Mouse (Mus musculus) heart, embryonic 11.5 days (tissue): ENCODE data around the gene BC048671. TPM values are rescaled to one million over a fixed set of nuclear protein-coding genes. Genes with fewer than 3 reads are reported as not detected.

Experiments used
- ATAC-seq: fragments of 200-750 bp; cut with Nextera tagmentation; replicated peaks from 2 replicates; pipeline ENCODE4 v1.8.0; 2017; ENCODE audit warnings: moderate library complexity; ENCODE audit not compliant: insufficient number of reproducible peaks, low FRiP score, low TSS enrichment
- H3K27ac ChIP-seq: fragments of 300-500 bp; sonication (generic); 2 replicates; pipeline ENCODE4 v1.5.1; 2014; ENCODE audit warnings: mild to moderate bottlenecking, low read depth, low read length
- H3K27me3 ChIP-seq: fragments of 300-500 bp; sonication (generic); 2 replicates; pipeline ENCODE4 v1.6.1; 2014; ENCODE audit warnings: mild to moderate bottlenecking, low read length, mixed read lengths; ENCODE audit not compliant: control insufficient read depth, insufficient read depth
- H3K36me3 ChIP-seq: fragments of 300-500 bp; sonication (generic); 2 replicates; pipeline ENCODE4 v1.6.1; 2014; ENCODE audit warnings: mild to moderate bottlenecking, low read length, moderate library complexity, mixed read lengths; ENCODE audit not compliant: control insufficient read depth, insufficient read depth
- H3K4me1 ChIP-seq: fragments of 300-500 bp; sonication (generic); 2 replicates; pipeline ENCODE4 v1.6.1; 2014; ENCODE audit warnings: low read length; ENCODE audit not compliant: control insufficient read depth, insufficient read depth
- H3K4me2 ChIP-seq: fragments of 300-500 bp; sonication (generic); 2 replicates; pipeline ENCODE4 v1.6.1; 2014; ENCODE audit warnings: mild to moderate bottlenecking, moderate library complexity
- H3K4me3 ChIP-seq: fragments of 300-500 bp; sonication (generic); 2 replicates; pipeline ENCODE4 v1.5.1; 2014; ENCODE audit warnings: low read depth, low read length
- H3K9ac ChIP-seq: fragments of 300-500 bp; sonication (generic); 2 replicates; pipeline ENCODE4 v1.6.1; 2014; ENCODE audit warnings: mild to moderate bottlenecking, low read depth, low read length, moderate library complexity
- H3K9me3 ChIP-seq: fragments of 300-500 bp; sonication (generic); replicated peaks from 2 replicates; pipeline ENCODE4 v1.6.1; 2016; ENCODE audit warnings: low read length; ENCODE audit not compliant: control insufficient read depth
- WGBS: fragments of 180-500 bp; shearing (Covaris S2); extraction: QIAGEN DNeasy Blood & Tissue Kit; methylation state at CpG from one replicate; pipeline ENCODE4 v1.1.7; 2014; ENCODE audit not compliant: insufficient replicate concordance; 5-methylcytosine and 5-hydroxymethylcytosine counted together
- polyA plus RNA-seq: library from polyadenylated mRNA; unstranded; fragments of >200 nt; fragmentation: Nextera tagmentation; extraction: Ambion mirVana; gene quantifications from 2 replicates; pipeline ENCODE4 v1.2.1, GENCODE M21; 2014

Gene BC048671
- polyA plus RNA-seq, 1 experiment from 2014 or later, result not detected

DNA sequence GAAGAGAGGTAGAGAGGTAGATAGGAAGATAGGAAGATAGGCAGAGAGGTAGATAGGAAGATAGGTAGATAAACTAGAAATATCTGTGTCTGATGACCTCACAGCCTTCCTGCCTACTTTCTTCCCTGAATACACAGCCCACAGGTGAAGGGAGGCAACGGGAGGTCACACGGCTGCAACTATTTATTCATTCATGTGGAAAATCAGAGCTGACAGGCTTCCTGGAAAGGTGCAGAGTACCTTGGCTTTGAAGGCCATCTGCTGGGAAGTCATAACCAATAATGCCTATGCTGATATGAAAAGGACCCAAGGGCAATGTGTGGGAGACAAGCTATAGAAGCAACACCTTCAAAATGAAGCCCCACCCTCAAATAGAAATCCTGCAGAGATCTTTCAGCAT, 41.3 kb downstream of the BC048671 start:
- Histone ChIP-seq H3K4me3 (no peak overlapping the region), H3K4me2 (no peak overlapping the region), H3K9ac (no peak overlapping the region), H3K36me3 (no peaks in the 10 kb centered on the region), H3K9me3 (no peaks in the 10 kb centered on the region), H3K27ac (no peak overlapping the region), H3K27me3 (no peaks in the 10 kb centered on the region), H3K4me1 (no peaks in the 10 kb centered on the region)
- ATAC-seq, result no peak
- 73% methylated on average over 2 of the region's 2 CpGs for WGBS

DNA sequence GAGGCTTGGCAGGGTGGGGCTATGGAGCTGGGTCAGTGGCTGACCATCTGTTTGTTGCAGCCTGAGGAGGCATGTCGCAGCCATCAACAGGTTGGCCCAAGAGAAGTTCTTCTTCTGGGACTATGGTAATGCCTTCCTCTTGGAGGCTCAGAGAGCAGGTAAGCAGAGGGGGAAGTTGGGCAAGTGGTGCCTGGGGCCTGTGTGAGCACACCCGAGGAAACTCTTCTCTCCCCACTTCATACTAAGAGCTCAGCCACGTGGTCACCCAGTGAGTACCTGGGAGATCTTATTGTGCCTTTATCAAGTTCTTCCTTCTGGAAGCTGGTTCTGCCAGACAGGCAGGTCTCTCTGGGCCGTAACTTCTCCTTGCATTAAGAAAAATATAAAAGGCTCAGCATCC, 46.2 kb downstream of the BC048671 start:
- 67% methylated on average over 4 of the region's 4 CpGs for WGBS
- H3K9me3 ChIP-seq, result no peaks in the 10 kb centered on the region
- no peak overlapping the region for H3K4me3 ChIP-seq
- H3K9ac ChIP-seq, result no peak overlapping the region
- no peak for ATAC-seq
- no peaks in the 10 kb centered on the region for H3K4me1 ChIP-seq
- no peak overlapping the region for H3K27ac ChIP-seq
- H3K36me3 ChIP-seq, result no peaks in the 10 kb centered on the region
- no peak overlapping the region for H3K4me2 ChIP-seq
- H3K27me3 ChIP-seq, result no peaks in the 10 kb centered on the region

DNA sequence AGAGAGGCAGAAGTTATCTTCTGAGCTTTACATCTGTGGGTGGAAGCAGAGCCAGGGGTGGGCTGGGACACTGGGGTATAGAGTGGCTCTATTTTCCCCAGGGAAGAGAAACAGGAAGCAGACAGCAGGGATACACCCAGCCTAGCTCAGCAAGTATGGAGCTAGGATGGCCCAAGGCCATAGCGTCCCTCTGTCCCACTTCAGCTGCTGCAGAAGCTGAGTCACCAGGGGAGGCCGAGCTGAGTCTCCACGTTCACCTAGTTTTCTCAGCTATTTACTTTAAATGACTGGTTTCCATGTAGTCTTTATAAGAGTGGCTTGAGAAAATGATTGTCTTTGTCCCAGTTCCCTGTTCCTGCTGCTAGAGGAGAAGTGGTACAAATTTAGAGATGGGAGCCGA, 47.5 kb downstream of the BC048671 start:
- Histone ChIP-seq H3K4me2 (no peak overlapping the region), H3K4me1 (no peaks in the 10 kb centered on the region), H3K9me3 (no peaks in the 10 kb centered on the region), H3K36me3 (no peaks in the 10 kb centered on the region), H3K27ac (no peak overlapping the region), H3K4me3 (no peak overlapping the region), H3K9ac (no peak overlapping the region), H3K27me3 (no peaks in the 10 kb centered on the region)
- no peak for ATAC-seq
- 65% methylated on average over 4 of the region's 4 CpGs for WGBS

DNA sequence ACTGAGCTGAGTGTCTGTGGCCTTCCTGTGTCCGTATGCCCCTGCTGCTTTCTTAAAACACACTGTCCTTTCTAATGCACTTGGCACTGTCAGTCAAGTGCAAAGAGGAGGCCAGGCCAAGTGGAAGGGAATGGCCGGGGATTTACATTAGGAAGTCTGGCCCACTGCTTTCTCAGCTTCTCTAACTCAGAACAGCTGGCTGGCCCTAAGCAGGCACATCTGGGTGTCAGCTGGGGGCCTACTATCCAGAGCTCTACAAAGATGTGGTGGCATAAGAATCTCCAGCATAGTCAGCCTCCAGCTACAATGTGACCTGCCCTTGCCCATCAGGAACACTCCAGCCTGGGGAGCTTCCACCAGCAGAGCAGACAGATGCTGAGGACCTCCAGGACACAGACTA, 49.0 kb downstream of the BC048671 start:
- Histone ChIP-seq H3K36me3 (no peaks in the 10 kb centered on the region), H3K4me3 (no peak overlapping the region), H3K9me3 (no peaks in the 10 kb centered on the region), H3K9ac (no peak overlapping the region), H3K4me2 (no peak overlapping the region), H3K4me1 (no peaks in the 10 kb centered on the region), H3K27me3 (no peaks in the 10 kb centered on the region), H3K27ac (no peak overlapping the region)
- ATAC-seq, result no peak
- WGBS, result 60% methylated on average over 2 of the region's 2 CpGs

Other genes with a start within 250 kb of the BC048671 start
- gene Vmn1r49, start 222.7 kb upstream of the BC048671 start, polyA plus RNA-seq, result not detected in 2 replicates
- not detected in 2 replicates for gene Vmn1r50, start 199.8 kb upstream of the BC048671 start, polyA plus RNA-seq
- not detected in 2 replicates for gene Vmn1r51, start 178.6 kb upstream of the BC048671 start, polyA plus RNA-seq
- gene Vmn1r52, start 126.4 kb upstream of the BC048671 start, polyA plus RNA-seq, result not detected in 2 replicates
- gene V1ra8, start 98.4 kb upstream of the BC048671 start, polyA plus RNA-seq, result not detected in 2 replicates
- gene Vmn1r53, start 76.8 kb upstream of the BC048671 start, polyA plus RNA-seq, result not detected in 2 replicates
- gene Vmn1r54, start 54.9 kb upstream of the BC048671 start, polyA plus RNA-seq, result not detected in 2 replicates
- gene Chst13, start 24.0 kb downstream of the BC048671 start, polyA plus RNA-seq, result 0.25 and 0.30 TPM in 2 replicates
- not detected in 2 replicates for gene Uroc1, start 32.1 kb downstream of the BC048671 start, polyA plus RNA-seq
- 5.3 and 5.6 TPM in 2 replicates for gene Zxdc, start 68.3 kb downstream of the BC048671 start, polyA plus RNA-seq
- 0.15 TPM in 1 of 2 replicates, not detected in the other for gene Cfap100, start 127.6 kb downstream of the BC048671 start, polyA plus RNA-seq
- 6.0 and 6.2 TPM in 2 replicates for gene Klf15, start 161.4 kb downstream of the BC048671 start, polyA plus RNA-seq
- 1.00 and 1.2 TPM in 2 replicates for gene Aldh1l1, start 185.2 kb downstream of the BC048671 start, polyA plus RNA-seq